15 mouse cellular contexts compared by ENCODE assay signal in the genomic region with DNA sequence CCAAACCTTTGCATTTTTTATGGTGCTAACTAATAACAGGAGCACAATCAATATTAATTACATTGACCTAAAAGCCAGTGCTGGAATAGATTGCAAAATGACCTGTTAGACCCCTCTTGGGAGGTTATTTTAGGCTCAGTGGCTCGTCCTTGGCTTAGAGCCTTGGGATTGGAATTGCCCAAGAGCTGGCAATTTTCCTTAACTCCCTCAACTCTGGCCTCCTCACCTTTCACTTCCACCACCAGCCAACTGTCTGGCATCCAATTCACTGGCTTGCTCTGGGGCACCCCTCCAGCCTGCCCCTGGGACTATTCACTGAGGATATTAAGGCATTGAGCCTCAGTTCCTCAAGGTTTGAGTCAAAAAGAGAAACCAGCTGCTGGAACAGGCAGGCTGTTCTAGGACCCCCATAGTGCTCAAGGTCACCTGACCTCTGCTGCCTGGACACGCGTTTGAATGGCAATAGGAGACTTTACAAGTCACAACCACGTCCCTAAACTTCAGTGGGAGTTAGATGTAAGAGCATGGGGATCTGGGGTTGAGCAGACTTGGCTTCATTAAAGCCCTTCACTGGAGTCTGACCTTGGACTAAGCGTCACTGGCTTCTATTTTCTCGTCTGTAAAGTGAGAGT. TPM values are rescaled to one million over a fixed set of nuclear protein-coding genes. Genes with fewer than 3 reads are reported as not detected.
DNase-seq lines count a peak whose midpoint lies in the region; ATAC-seq lines count a peak whose summit lies in the region.
"Had no signal": no experiment of that assay in that cellular context is flagged by ENCODE, and none has a peak within 500 bp of the region (broad histone marks: within the 10 kb centered on the region; RNA-seq: fewer than 3 reads in every experiment).

No protein-coding gene starts in this region.

- H3K9ac ChIP-seq in kidney, embryonic 16.5 days (replicated peaks; ENCODE audit: low read length): no peak overlapping the region
- H3K9ac ChIP-seq in forebrain, embryonic 13.5 days: no peak overlapping the region
- H3K9ac ChIP-seq: embryonic facial prominence, embryonic 15.5 days; forebrain, postnatal 0 days; heart, embryonic 13.5 days; hindbrain, embryonic 15.5 days; liver, embryonic 15.5 days; midbrain, embryonic 12.5 days had no signal

- H3K36me3 ChIP-seq in kidney, embryonic 16.5 days (ENCODE audit: insufficient read depth, low read length): no peaks in the 10 kb centered on the region
- H3K36me3 ChIP-seq in forebrain, embryonic 13.5 days (ENCODE audit: poor library complexity, severe bottlenecking): no peaks in the 10 kb centered on the region
- H3K36me3 ChIP-seq: embryonic facial prominence, embryonic 15.5 days; heart, embryonic 13.5 days; hindbrain, embryonic 15.5 days; liver, embryonic 15.5 days; midbrain, embryonic 12.5 days had no signal

- H3K4me3 ChIP-seq in kidney, embryonic 16.5 days (ENCODE audit: low read length): no peak overlapping the region
- H3K4me3 ChIP-seq in forebrain, embryonic 13.5 days: no peak overlapping the region
- H3K4me3 ChIP-seq: embryonic facial prominence, embryonic 15.5 days; heart, embryonic 13.5 days; hindbrain, embryonic 15.5 days; liver, embryonic 15.5 days; midbrain, embryonic 12.5 days had no signal

- DNase-seq in kidney, postnatal 25 days: peak; percentile 32 to 66
- peak; percentile 91 for DNase-seq in adipocyte (ENCODE audit: low spot score)
- peak; percentile 66 for DNase-seq in adrenal gland, postnatal 36 days
- peak; percentile 48 for DNase-seq in lung, postnatal 25 days (ENCODE audit: low spot score)
- no peak for DNase-seq in cerebellum, adult 8-10 months
- DNase-seq: forebrain, postnatal 0 days; right cerebral cortex, postnatal 14 days had no signal

- H3K4me1 ChIP-seq in kidney, embryonic 16.5 days (ENCODE audit: insufficient read depth, low read length): no peaks in the 10 kb centered on the region
- H3K4me1 ChIP-seq in forebrain, embryonic 13.5 days: no peaks in the 10 kb centered on the region
- H3K4me1 ChIP-seq: embryonic facial prominence, embryonic 15.5 days; midbrain, embryonic 12.5 days had no signal

- no peak overlapping the region for H3K4me2 ChIP-seq in kidney, embryonic 16.5 days (replicated peaks; ENCODE audit: low read depth, low read length)
- no peak overlapping the region for H3K4me2 ChIP-seq in forebrain, embryonic 13.5 days
- H3K4me2 ChIP-seq: embryonic facial prominence, embryonic 15.5 days; heart, embryonic 13.5 days; hindbrain, embryonic 15.5 days; liver, embryonic 15.5 days; midbrain, embryonic 12.5 days had no signal

- H3K27me3 ChIP-seq in kidney, embryonic 16.5 days (ENCODE audit: insufficient read depth, low read length): no peaks in the 10 kb centered on the region
- no peaks in the 10 kb centered on the region for H3K27me3 ChIP-seq in forebrain, embryonic 13.5 days
- H3K27me3 ChIP-seq: embryonic facial prominence, embryonic 15.5 days; heart, embryonic 13.5 days; hindbrain, embryonic 15.5 days; liver, embryonic 15.5 days; midbrain, embryonic 12.5 days had no signal

- 42% methylated on average over 6 of the region's 6 CpGs for WGBS in kidney, embryonic 16.5 days
- WGBS in forebrain, embryonic 13.5 days: 43% methylated on average over 6 of the region's 6 CpGs

- no peaks in the 10 kb centered on the region for H3K9me3 ChIP-seq in kidney, embryonic 16.5 days (ENCODE audit: low read length)
- no peaks in the 10 kb centered on the region for H3K9me3 ChIP-seq in forebrain, embryonic 13.5 days (replicated peaks)
- H3K9me3 ChIP-seq: embryonic facial prominence, embryonic 15.5 days; heart, embryonic 13.5 days; hindbrain, embryonic 15.5 days; liver, embryonic 15.5 days; midbrain, embryonic 12.5 days had no signal

- H3K27ac ChIP-seq in kidney, embryonic 16.5 days (ENCODE audit: low read length): no peak overlapping the region
- H3K27ac ChIP-seq in forebrain, embryonic 13.5 days: no peak overlapping the region
- H3K27ac ChIP-seq: embryonic facial prominence, embryonic 15.5 days; heart, embryonic 13.5 days; hindbrain, embryonic 15.5 days; liver, embryonic 15.5 days; midbrain, embryonic 12.5 days had no signal

- no peak for ATAC-seq in kidney, embryonic 16.5 days (ENCODE audit: low FRiP score, low TSS enrichment)
- no peak for ATAC-seq in forebrain, embryonic 13.5 days
- ATAC-seq: forebrain, postnatal 0 days had no signal

RNA-seq across cellular contexts. Expression of a gene that starts 5.5 kb away (rescaled TPM):
- polyA plus RNA-seq in kidney, embryonic 16.5 days (2015; fragmentation: Nextera tagmentation; extraction: Ambion mirVana): 39.8 and 55.9 TPM in 2 replicates
- 100 to 1,000 TPM; 117 to 162 TPM for total RNA-seq in adrenal gland, postnatal 36 days (2021)
- 4.4 and 6.1 TPM in 2 replicates for polyA plus RNA-seq in forebrain, embryonic 13.5 days (2015; fragmentation: Nextera tagmentation; extraction: Ambion mirVana)

RNA-seq across cellular contexts. Expression of a gene that starts 14.7 kb away (rescaled TPM):
- 2.6 and 4.6 TPM in 2 replicates for polyA plus RNA-seq in kidney, embryonic 16.5 days (2015; fragmentation: Nextera tagmentation; extraction: Ambion mirVana)
- 100 to 1,000 TPM; 102 to 117 TPM for total RNA-seq in adrenal gland, postnatal 36 days (2021)
- polyA plus RNA-seq in forebrain, embryonic 13.5 days (2015; fragmentation: Nextera tagmentation; extraction: Ambion mirVana): 0.17 TPM in 1 of 2 replicates, not detected in the other
- polyA plus RNA-seq: midbrain, embryonic 12.5 days; neural tube, embryonic 11.5 days had no signal
